Mouse (Mus musculus): ENCODE results near the gene Selenoo.
A peak's percentile ranks its signal among the peaks of the same experiment; 100 is the strongest.

The Selenoo gene

DNA sequence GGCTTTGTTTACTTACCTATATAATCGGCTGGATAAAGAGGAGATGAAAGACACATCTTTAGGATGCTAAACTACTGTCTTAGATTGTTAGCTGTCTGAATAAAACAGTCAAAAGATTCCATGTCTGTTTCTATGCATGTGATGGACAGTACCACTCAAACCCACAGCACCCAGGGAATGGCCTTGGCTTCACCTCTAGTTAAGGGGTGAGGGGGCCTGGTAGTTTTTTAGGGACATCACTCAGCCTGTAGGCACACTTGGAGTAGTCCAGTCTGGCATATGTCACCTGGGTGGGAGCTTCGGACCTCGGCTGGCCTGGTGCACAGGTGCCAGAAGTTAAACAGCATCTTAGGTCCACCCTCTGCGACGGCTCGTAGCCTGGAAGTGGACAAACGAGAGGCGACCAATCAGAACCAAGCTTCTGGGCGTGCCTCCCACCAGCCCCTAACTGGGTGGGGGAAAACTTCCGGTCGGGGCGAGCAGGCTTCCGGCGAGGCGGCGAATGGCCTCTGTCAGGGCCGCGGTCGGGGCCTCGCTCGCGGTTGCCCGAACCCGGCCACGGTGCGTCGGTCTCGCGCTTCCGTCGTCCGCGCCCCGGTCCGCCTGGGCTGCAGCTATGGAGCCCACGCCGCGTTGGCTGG lies at the start of gene Selenoo:
TSS of gene Selenoo (plus strand) at position 478 of the 641 bp plus-strand sequence.
- peak; percentile 91 for DNase-seq (ENCODE audit: low read depth, low spot score)

DNA sequence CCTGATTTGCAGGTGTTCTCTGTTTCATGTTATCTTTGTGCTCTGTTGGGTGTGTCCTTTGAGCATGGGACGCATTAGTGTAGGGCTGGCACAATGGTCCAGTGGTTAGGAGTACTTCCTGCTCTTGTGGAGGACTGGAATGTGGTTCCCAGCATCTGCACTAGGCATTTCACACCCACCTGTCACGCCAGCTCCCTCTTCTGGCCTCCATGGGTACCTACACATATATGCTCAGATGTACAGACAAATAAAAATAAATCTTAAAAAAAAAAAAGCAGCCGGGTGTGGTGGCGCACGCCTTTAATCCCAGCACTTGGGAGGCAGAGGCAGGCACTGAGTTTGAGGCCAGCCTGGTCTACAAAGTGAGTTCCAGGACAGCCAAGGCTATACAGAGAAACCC lies 44.5 kb upstream of the Selenoo start:
- no peak for DNase-seq (ENCODE audit: low read depth, low spot score)

DNA sequence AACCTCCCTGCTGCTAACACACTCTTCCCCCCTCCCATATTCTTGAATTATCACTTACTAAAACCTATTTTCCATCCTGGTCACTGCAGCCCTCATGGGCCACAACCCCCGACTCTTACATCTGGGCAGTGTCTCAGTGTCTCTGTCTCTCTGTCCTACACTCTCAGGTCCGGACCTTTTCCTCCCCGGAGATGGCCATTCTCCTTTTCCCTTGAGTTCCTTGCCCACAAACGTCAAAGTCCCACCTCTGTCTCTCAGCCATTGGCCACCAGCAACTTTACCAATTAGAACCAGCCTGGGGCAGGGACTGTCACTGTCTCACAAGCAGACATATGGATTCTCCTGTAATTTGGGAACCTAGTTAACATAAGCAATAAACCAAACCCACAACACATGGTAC lies 42.5 kb upstream of the Selenoo start:
- no peak for DNase-seq (ENCODE audit: low read depth, low spot score)

DNA sequence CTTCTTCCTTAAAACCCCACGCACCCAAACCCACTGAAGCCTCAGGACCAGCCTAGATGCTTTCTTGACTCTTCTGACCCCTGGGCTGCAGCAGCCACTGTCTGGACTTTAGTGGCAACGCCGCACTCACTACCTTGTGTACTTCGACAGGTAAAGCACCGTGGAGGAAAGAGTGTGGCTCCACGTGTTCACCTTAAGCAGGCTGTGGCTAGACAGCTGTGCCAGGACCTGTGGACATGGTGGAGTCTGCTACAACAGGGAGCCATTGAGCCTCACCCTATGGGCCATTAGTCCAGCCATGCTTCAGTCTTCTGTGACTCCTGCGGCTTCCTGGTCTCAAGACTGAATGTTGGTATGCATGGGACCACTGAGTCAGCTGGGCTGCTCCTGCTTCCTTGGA lies 34.2 kb upstream of the Selenoo start:
- no peak for DNase-seq (ENCODE audit: low read depth, low spot score)

DNA sequence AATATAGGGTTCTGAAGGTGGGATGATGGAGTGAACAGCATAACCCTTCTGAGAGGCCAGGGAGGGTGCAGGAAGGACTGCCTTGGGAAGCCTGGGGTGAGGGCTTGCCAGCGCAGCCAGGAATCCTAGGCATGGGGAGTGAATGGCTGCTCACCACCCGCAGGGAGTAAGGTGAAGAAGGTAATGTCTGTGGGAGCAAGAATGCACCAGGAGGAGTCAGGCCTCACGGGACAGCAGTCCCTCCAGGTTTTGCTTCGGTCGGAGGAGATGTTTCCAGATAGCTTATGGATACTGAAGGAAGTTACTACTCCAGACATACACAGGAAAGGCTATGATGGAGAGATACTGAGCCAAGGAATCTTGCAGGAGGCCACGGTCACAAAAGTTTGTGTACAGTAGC lies 30.1 kb upstream of the Selenoo start:
- no peak for DNase-seq (ENCODE audit: low read depth, low spot score)

DNA sequence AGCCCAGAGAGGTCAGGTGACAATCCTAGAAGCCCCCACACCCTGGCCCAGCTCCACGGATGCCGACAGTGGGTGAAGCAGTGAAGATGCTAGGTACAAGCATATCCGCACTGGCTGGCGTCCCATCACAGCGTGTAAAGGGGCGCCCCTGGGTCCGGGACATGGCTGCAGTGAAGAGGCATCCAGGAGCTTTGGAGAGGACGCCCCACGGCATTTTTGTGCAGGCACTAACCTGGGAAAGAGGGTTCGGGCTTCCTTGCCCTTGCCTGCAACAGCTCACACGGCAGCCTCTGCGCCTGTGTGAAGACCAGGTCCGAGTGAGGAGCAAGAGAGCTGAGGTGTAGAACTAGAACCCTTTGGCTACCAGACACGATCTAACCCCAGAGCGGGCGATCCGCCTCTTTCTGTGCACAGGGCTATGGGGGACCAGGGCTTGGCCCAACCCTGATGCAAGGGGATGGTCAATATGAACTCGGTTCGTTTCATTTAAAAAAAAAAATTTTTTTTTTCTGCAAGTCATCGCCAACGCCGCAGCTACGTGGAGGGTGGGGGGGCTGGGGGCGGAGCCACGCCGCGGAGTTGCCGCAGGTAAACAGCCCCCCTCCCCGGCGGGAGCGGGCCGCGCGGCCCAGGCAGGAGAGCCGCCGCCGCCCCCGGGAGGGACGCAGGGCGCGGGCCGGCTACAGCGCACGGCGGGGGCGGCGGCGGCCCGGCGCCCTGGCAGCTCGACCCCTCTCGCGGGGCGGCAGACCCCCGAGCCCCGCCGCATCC lies 29.5 kb upstream of the Selenoo start, which contains the start of gene Panx2:
TSS of gene Panx2 (plus strand) at position 574 of the 771 bp plus-strand sequence.
- peak; percentile 34 for DNase-seq (ENCODE audit: low read depth, low spot score)

DNA sequence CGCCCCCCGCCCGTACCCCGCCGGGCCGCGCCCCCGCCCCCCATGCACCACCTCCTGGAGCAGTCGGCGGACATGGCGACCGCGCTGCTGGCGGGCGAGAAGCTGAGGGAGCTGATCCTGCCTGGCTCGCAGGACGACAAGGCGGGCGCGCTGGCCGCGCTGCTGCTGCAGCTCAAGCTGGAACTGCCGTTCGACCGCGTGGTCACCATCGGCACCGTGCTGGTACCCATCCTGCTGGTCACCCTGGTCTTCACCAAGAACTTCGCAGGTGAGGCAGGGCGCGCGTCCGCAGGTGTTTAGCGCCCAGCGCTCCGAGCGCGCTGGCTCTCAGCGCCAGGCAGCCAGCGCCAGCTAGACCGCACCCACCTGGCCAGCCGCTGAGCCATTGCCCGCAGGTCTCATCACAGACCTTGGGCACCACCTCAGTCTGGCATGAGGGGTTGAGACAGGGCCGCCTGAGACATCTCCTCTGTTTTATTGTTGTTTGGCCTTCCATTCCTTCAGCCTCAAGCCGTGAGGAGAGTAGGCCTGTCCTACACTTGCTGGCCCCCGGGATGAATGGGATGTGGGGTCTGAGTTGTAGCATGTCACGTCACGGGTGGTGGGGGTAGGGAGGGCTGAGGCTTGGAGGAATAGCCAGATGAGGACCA lies 28.7 kb upstream of the Selenoo start:
- peak; percentile 25 for DNase-seq (ENCODE audit: low read depth, low spot score)

DNA sequence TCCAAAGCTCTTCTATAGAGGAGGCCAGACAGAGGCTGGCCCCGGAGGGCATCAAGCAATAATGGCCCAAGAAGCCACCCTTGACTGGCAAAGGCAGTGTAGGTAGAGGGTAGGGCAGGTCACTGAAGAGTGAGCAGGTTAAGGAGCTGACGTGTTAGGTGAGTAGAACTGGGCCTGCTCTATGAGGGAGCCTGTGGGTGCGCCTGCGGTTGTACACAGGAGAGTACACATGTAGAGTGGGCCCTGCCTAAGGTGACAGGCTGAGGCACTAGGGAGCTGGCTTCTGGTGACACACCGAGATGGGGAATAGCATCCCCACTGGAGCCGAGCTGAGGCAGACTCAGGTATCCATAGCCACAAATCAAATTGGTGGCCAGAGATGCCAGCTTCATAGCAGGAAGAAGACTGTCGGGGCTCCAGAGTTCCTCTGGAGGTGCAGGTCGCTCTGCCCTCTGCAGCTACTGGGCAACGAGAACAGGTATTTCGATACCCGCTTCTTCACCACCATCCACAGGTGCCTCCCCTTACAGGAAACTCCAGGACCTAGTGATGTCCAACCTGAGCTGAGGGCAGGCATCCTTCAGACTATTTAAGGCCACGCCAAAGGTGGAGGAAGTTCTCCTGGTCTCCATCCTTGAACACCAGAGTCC lies 27.9 kb upstream of the Selenoo start:
- DNase-seq (ENCODE audit: low read depth, low spot score): no peak

DNA sequence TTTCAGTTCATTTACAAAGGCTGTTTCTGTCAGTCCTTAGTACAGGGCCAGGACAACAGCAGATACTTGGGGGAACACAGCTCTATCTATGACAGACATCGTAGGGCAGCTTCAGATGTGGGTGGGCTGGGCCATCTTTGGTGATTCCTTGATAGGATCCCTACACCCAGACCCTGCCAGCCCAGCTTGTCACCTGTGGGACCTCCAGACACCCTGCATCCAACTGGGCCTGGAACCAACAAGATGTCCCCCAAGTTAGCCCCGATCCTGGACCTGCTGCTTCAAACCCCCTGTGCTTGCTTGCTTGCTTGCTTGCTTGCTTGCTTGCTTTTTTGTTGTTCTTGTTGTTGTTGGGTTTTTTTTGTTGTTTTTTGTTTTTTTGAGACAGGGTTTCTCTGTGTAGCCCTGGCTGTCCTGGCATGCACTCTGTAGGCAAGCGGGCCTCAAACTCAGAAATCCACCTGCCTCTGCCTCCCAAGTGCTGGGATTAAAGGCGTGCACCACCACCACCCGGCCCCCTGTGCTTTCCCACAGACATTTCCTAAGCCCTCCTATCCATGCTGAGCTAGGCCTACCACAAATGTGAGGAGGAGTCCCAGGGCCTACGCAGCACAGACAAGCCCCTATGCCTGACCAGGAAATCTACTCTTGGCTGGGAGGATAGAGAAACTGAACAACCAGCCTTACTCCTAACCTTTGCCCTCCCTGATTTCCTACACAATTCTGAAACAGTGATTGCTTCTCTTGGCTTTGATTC lies 26.9 kb upstream of the Selenoo start:
- no peak for DNase-seq (ENCODE audit: low read depth, low spot score)

DNA sequence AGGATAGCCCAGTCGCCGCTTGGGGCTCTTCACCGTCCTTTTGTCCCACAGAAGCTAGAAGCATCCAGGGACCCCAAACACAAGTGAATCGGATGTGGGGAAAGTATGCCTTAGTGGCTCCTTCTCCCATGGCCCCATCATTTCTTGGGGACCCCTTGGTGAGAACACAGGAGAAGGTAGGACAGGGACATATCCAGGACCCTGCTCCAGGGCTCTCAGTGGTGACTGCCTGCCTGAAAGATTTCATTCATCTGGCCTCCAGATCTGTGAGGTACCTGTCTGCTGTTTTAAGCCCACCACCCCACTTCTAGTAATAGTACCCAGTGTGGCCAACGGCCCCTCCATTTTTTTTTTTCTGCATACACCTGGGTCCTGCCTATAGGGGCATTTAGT lies 26.4 kb upstream of the Selenoo start:
- no peak for DNase-seq (ENCODE audit: low read depth, low spot score)

DNA sequence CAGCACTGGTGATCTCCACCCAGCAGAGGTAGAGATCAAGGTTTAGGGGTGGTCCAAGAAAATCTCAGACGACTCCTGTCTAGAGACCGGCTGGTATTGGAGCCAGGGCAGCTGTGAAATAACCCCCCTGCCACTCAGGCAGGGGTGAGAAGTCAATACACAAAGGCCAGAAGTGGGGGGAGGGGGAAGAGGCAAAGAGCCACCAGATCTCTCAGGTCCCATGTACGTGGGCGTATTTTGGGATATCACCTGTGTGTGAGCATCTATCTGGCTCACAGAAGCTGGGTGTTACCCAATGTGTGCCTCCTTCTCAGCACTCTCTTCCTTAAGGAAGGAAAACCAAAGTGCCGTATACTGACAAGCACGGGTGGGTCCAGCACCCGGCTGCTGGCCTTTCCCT lies 25.9 kb upstream of the Selenoo start:
- DNase-seq (ENCODE audit: low read depth, low spot score): no peak

DNA sequence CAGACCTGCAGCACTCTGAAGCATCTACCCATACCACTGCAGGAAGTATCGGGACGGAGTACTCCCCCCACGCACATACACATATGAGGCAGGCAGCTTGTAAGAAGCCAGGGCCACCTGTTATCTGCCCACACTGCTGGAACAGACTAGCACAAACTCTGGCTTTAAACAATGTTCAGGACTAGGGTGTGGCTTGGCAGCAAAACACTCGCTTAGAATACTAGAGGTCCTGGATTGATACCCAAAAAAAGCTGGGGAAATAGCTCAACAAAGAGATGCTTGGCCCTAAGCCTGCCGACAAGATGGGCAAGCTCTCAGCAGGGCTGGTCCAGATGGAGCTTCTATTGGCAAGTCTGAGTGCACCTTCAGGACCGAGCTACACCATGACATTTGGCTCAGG lies 25.3 kb upstream of the Selenoo start:
- no peak for DNase-seq (ENCODE audit: low read depth, low spot score)

DNA sequence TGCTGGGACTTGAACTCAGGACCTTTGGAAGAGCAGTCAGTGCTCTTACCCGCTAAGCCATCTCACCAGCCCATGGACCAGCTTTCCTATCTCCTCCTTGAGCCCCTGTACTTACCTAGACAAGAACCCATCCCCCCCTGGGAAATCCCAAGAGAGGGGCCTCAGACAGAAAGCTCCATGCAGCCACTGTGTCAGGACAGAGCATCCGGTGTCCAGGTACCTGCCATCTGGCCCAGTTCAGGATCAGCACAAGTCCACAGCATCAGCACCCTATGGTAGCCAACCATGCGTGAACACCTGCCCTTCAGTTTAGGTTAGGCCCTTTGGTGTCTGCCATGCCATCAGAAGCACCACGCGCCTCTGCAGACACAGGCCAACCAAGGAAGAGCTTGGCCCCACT lies 24.0 kb upstream of the Selenoo start:
- no peak for DNase-seq (ENCODE audit: low read depth, low spot score)

DNA sequence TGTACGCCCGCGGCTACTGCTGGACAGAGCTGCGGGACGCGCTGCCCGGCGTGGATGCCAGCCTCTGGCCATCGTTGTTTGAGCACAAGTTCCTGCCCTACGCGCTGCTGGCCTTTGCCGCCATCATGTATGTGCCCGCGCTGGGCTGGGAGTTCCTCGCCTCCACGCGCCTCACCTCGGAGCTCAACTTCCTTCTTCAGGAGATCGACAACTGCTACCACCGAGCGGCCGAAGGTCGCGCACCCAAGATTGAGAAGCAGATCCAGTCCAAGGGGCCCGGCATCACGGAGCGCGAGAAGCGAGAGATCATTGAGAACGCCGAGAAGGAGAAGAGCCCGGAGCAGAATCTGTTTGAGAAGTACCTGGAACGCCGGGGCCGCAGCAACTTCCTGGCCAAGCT lies 21.3 kb upstream of the Selenoo start:
- no peak for DNase-seq (ENCODE audit: low read depth, low spot score)

DNA sequence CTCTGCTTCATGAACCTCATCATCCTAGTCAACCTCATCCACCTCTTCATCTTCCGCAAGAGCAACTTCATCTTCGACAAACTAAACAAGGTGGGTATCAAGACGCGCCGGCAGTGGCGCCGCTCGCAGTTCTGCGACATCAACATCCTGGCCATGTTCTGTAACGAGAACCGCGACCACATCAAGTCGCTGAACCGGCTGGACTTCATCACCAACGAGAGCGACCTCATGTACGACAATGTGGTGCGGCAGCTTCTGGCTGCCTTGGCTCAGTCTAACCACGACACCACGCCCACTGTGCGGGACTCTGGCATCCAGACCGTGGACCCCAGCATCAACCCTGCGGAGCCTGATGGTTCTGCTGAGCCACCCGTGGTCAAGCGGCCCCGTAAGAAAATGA lies 20.7 kb upstream of the Selenoo start:
- no peak for DNase-seq (ENCODE audit: low read depth, low spot score)

DNA sequence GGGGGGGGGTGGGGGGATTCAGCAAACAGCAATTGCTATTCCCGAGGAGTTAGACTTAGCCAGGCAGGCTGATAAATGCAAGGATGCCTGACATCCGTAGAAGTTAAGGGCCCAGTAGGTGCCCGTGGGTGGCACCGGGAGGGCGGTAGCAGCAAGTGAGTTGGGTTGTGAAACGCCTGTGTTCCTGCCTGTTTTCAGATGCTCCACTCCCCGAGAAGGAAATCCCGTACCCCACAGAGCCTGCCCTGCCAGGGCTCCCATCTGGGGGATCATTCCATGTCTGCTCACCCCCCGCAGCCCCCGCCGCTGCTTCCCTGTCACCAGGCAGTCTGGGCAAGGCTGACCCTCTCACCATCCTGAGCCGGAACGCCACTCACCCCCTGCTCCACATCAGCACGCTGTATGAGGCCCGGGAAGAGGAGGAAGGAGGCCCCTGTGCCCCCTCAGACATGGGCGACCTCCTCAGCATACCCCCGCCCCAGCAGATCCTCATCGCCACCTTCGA lies 19.5 kb upstream of the Selenoo start:
- DNase-seq (ENCODE audit: low read depth, low spot score): no peak

DNA sequence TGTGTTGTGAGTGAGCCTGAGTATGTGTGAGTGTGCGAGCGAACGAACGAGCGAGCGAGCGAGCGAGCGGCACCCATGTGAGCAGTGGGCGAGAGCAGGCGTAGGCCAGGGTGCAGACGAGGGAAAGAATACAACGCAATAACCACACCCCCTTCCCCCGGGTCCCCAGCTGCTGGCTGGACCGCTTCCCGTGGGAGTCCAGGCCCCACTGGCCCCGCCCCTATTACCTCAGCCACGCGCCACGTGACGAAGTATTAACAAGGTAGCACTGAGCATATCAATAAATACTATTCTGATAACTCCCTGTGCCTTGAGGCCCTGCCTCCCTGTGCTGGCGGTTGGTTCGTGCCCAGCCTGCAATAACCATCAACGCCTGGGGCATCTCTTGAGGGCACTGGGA lies 18.3 kb upstream of the Selenoo start:
- no peak for DNase-seq (ENCODE audit: low read depth, low spot score)

DNA sequence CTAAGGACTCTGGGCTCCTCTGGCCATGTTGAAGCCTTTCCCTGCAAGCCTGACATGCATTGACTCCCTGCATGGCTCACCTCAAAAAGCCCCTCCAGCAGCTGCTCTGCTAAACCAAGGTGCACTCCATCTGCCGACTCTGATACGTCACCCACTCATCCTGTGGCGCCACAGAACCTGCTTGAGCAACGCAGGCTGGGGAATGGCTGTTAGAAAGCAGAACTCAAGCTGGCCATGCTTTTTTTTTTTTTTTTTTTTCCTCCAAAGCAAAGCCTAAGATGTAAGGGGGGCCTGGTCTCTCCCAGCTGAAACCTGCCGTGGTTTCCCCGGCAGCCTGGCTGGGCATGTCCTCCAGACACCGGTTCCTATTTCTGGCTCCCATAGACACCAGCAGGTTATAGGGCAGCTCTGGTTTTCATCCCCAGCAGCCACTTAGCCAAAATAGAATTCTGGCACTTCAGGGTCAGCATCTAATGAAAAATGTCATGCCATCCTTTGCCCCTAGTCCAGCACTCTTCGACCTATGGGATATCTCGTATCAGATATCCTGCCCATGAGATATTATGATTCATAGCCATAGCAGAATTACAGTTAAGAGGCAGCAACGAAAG lies 14.8 kb upstream of the Selenoo start:
- no peak for DNase-seq (ENCODE audit: low read depth, low spot score)

DNA sequence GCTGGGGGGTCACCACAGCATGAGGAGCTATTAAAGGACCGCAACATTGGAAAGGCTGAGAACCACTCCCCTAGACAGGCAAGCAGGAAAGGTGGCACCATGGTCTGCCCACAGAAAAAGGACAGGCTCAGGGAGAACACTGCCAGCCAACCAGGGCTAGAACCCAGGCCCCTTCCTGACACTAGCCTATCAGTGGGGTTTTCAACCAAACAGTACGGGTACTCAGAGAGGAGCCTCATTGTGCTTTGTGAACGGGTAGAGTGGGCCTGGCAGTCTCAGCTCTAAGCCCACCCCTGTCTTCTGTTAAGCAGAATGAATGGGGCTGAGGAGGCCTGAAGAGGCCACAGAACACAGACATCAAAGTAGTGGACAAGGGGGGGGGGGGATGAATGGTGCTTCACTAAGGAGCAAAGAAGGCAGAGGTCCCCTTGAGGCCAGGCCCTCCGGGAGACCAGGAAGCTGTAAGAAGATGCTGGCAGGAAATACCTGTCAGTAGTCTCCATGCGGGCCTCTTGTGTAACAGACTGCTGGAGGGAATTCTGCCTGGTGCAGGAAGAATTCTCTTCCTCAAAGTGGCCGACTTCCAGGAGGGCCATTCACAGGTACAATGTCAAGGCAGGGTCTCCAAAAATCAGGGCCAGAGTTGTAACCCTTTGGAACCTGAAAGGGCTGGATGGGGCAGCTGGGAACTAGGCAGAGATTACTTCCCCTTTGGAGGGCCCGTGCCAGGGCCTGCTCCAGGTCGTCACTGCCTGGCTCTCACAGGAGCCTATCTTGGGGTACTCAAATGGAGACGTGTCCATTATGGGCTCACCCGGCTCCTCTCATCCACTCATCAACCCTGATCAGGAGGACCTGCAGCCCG lies 14.0 kb upstream of the Selenoo start, which contains the start of gene Trabd:
TSS of gene Trabd (plus strand) at position 512 of the 865 bp plus-strand sequence.
- DNase-seq (ENCODE audit: low read depth, low spot score): no peak

Data from forelimb bud, embryonic 11.5 days (tissue).